Mouse (Mus musculus) neutrophil, adult 5-6 weeks (primary cell): ENCODE results near the gene Adar. TPM values are rescaled to one million over a fixed set of nuclear protein-coding genes. Genes with fewer than 3 reads are reported as not detected.
A peak's percentile ranks its signal among the peaks of the same experiment; 100 is the strongest.
"Not testable (repeated sequence)": the region's sequence is repeated elsewhere in the genome, so short reads cannot be mapped to it uniquely, and the experiment has no call there.

Experiments used
- ATAC-seq: fragments of 151-379, 151-347 bp; 2 replicates; pipeline ENCODE4 v1.8.0; 2017; ENCODE audit warnings: mild to moderate bottlenecking, moderate TSS enrichment; ENCODE audit not compliant: insufficient number of reproducible peaks, poor library complexity, low FRiP score, severe bottlenecking; ENCODE audit errors: extremely low read depth
- total RNA-seq: library from RNA; stranded (forward); fragments of 200-1000 nt; gene quantifications from 2 replicates; pipeline ENCODE4 v1.2.3, GENCODE M21; 2017

Gene Adar
- total RNA-seq, 1 experiment from 2014 or later, result 114 TPM

GRCm38 (mm10) chr3:89784991-89785753, 70.3 kb downstream of the Adar start:
- ATAC-seq, result peak; percentile 63; the same call in 1 of the 2 replicates

- ATAC-seq, result no peak
Observed at GRCm38 (mm10) chr3:89786275-89786674, 71.5 kb downstream of the Adar start.

GRCm38 (mm10) chr3:89788680-89789352, 74.0 kb downstream of the Adar start:
- no peak for ATAC-seq

GRCm38 (mm10) chr3:89794616-89795015, 79.8 kb downstream of the Adar start:
- no peak for ATAC-seq

- no peak for ATAC-seq
Observed at GRCm38 (mm10) chr3:89795746-89796145, 80.9 kb downstream of the Adar start.

- ATAC-seq, result 0 out of 2 replicates have a peak, but pooled peaks have one; percentile 36
Observed at GRCm38 (mm10) chr3:89796358-89796757, 81.5 kb downstream of the Adar start.

- no peak for ATAC-seq
Observed at GRCm38 (mm10) chr3:89798518-89798917, 83.7 kb downstream of the Adar start.

- ATAC-seq, result no peak
Observed at GRCm38 (mm10) chr3:89799476-89799875, 84.7 kb downstream of the Adar start.

- ATAC-seq, result not testable (repeated sequence)
Observed at GRCm38 (mm10) chr3:89800078-89800477, 85.3 kb downstream of the Adar start.

- ATAC-seq, result no peak
Observed at GRCm38 (mm10) chr3:89800774-89801506, 86.1 kb downstream of the Adar start.

GRCm38 (mm10) chr3:89801507-89801847, 86.7 kb downstream of the Adar start:
- peak; percentile 76 for ATAC-seq

GRCm38 (mm10) chr3:89802876-89803275, 88.1 kb downstream of the Adar start:
- no peak for ATAC-seq

Other genes starting within 250 kb of the Adar start
- gene Kcnn3, start 194.9 kb upstream of the Adar start, total RNA-seq, result not detected in 2 replicates
- 2.0 and 2.1 TPM in 2 replicates for gene Chrnb2, start 49.6 kb downstream of the Adar start, total RNA-seq
- 167 and 174 TPM in 2 replicates for gene Ube2q1, start 58.6 kb downstream of the Adar start, total RNA-seq
- gene She, start 116.3 kb downstream of the Adar start, total RNA-seq, result 0.23 and 0.25 TPM in 2 replicates
- 46.4 and 50.0 TPM in 2 replicates for gene Il6ra, start 198.2 kb downstream of the Adar start, total RNA-seq
- gene Atp8b2, start 248.5 kb downstream of the Adar start, total RNA-seq, result 37.9 and 45.4 TPM in 2 replicates